Mouse (Mus musculus) bone marrow, adult 2 months (tissue): ENCODE measurements around the gene Pdhx. TPM values are rescaled to one million over a fixed set of nuclear protein-coding genes. Genes with fewer than 3 reads are reported as not detected.

ENCODE experiments used
- H3K27ac ChIP-seq: fragments of 200-500 bp; 2 replicates; pipeline ENCODE4 v1.5.1; 2012; ENCODE audit warnings: low read depth, mild to moderate bottlenecking, control low read depth, inconsistent platforms, low read length; ENCODE audit not compliant: control insufficient read depth, poor library complexity, insufficient read depth
- H3K4me1 ChIP-seq: fragments of 200-500 bp; 2 replicates; pipeline ENCODE4 v1.6.1; 2011; ENCODE audit warnings: low read length; ENCODE audit not compliant: control insufficient read depth, insufficient read depth
- H3K4me3 ChIP-seq: fragments of 200-500 bp; replicated peaks from 2 replicates; pipeline ENCODE3; 2011; ENCODE audit warnings: mild to moderate bottlenecking, low read depth, low read length, control low read depth; ENCODE audit not compliant: control insufficient read depth
- CTCF ChIP-seq: fragments of 200-500 bp; IDR thresholded peaks from 2 replicates; pipeline ENCODE4 v1.5.1; 2011; ENCODE audit warnings: low read length, control low read depth; ENCODE audit not compliant: control insufficient read depth, insufficient read depth
- POLR2A ChIP-seq: fragments of 200-500 bp; IDR thresholded peaks from 2 replicates; pipeline ENCODE4 v1.6.1; 2011; ENCODE audit warnings: low read depth, mild to moderate bottlenecking, control low read depth, low read length, borderline replicate concordance; ENCODE audit not compliant: control insufficient read depth
- WGBS: fragments of 180-500 bp; shearing (Covaris S2); methylation state at CpG from one replicate; pipeline ENCODE4 v1.1.7; 2018; 5-methylcytosine and 5-hydroxymethylcytosine counted together
- polyA plus RNA-seq: library from polyadenylated mRNA; stranded (reverse); fragments of >200 nt; gene quantifications from 2 replicates; pipeline ENCODE4 v1.2.4, GENCODE M21; 2011; ENCODE audit warnings: low replicate concordance; ENCODE audit not compliant: missing spikeins, insufficient read depth, insufficient read length

The Pdhx gene
- polyA plus RNA-seq, 1 experiment = 11.6 TPM

GRCm38 (mm10) chr2:103045286-103045685 lies 28.0 kb downstream of the Pdhx start:
- WGBS = 91% methylated on average over 2 of the region's 2 CpGs
- Histone ChIP-seq H3K4me1 (no peaks in the 10 kb centered on the region), H3K4me3 (no peak overlapping the region), H3K27ac (no peak overlapping the region)
- TF ChIP-seq CTCF = no peak
- no peak for TF ChIP-seq POLR2A

GRCm38 (mm10) chr2:103040896-103041295 lies 32.4 kb downstream of the Pdhx start:
- no peak overlapping the region for H3K4me3 ChIP-seq
- 92% methylated on average over 8 of the region's 8 CpGs for WGBS
- no peak for TF ChIP-seq CTCF
- TF ChIP-seq POLR2A = no peak
- no peak overlapping the region for H3K27ac ChIP-seq
- H3K4me1 ChIP-seq = no peaks in the 10 kb centered on the region

- TF ChIP-seq CTCF = no peak
- no peak for TF ChIP-seq POLR2A
- H3K27ac ChIP-seq = no peak overlapping the region
- 88% methylated on average over 4 of the region's 4 CpGs for WGBS
- no peak overlapping the region for H3K4me3 ChIP-seq
- no peaks in the 10 kb centered on the region for H3K4me1 ChIP-seq
Measured at GRCm38 (mm10) chr2:103037831-103038230, 35.5 kb downstream of the Pdhx start.

GRCm38 (mm10) chr2:103022728-103023127 lies 50.6 kb downstream of the Pdhx start:
- Histone ChIP-seq H3K4me1 (no peaks in the 10 kb centered on the region), H3K27ac (no peak overlapping the region), H3K4me3 (no peak overlapping the region)
- TF ChIP-seq CTCF = no peak
- no peak for TF ChIP-seq POLR2A
- 88% methylated on average over 3 of the region's 3 CpGs for WGBS

GRCm38 (mm10) chr2:103020191-103020987 lies 52.9 kb downstream of the Pdhx start:
- no peaks in the 10 kb centered on the region for H3K4me1 ChIP-seq
- no peak overlapping the region for H3K4me3 ChIP-seq
- 77% methylated on average over 4 of the region's 4 CpGs for WGBS
- H3K27ac ChIP-seq = no peak overlapping the region
- TF ChIP-seq CTCF (no peak), POLR2A (no peak)

- Histone ChIP-seq H3K4me3 (no peak overlapping the region), H3K4me1 (no peaks in the 10 kb centered on the region), H3K27ac (no peak overlapping the region)
- TF ChIP-seq POLR2A = no peak
- TF ChIP-seq CTCF = no peak
- WGBS = 42% methylated on average over 9 of the region's 9 CpGs
Measured at GRCm38 (mm10) chr2:103018817-103019494, 54.4 kb downstream of the Pdhx start.

GRCm38 (mm10) chr2:103017391-103017824 lies 55.9 kb downstream of the Pdhx start:
- TF ChIP-seq CTCF (no peak), POLR2A (no peak)
- Histone ChIP-seq H3K4me3 (no peak overlapping the region), H3K4me1 (no peaks in the 10 kb centered on the region), H3K27ac (no peak overlapping the region)
- WGBS = 41% methylated on average over 2 of the region's 2 CpGs

GRCm38 (mm10) chr2:103016089-103016488 lies 57.2 kb downstream of the Pdhx start:
- no peak overlapping the region for H3K4me3 ChIP-seq
- no peak overlapping the region for H3K27ac ChIP-seq
- no peak for TF ChIP-seq CTCF
- no peak for TF ChIP-seq POLR2A
- no peaks in the 10 kb centered on the region for H3K4me1 ChIP-seq
